Mouse (Mus musculus) liver, embryonic 16.5 days (tissue): ENCODE measurements around the gene Prkab2. TPM values are rescaled to one million over a fixed set of nuclear protein-coding genes. Genes with fewer than 3 reads are reported as not detected.

Experiments used
- ATAC-seq: fragments of 200-750 bp; cut with Nextera tagmentation; 2 replicates; pipeline ENCODE4 v1.8.0; 2017; ENCODE audit warnings: low read depth, mild to moderate bottlenecking, moderate number of reproducible peaks, moderate library complexity
- H3K27ac ChIP-seq: fragments of 300-500 bp; sonication (generic); 2 replicates; pipeline ENCODE4 v1.5.1; 2014; ENCODE audit warnings: mild to moderate bottlenecking, low read length
- H3K27me3 ChIP-seq: fragments of 300-500 bp; sonication (generic); 2 replicates; pipeline ENCODE4 v1.6.1; 2014; ENCODE audit warnings: low read depth, low read length, mixed read lengths; ENCODE audit not compliant: control insufficient read depth, insufficient read depth
- H3K36me3 ChIP-seq: fragments of 300-500 bp; sonication (generic); 2 replicates; pipeline ENCODE4 v1.6.1; 2014; ENCODE audit warnings: mild to moderate bottlenecking; ENCODE audit not compliant: control insufficient read depth, insufficient read depth
- H3K4me1 ChIP-seq: fragments of 300-500 bp; sonication (generic); 2 replicates; pipeline ENCODE4 v1.6.1; 2014; ENCODE audit warnings: low read depth, low read length, mixed read lengths; ENCODE audit not compliant: control insufficient read depth
- H3K4me2 ChIP-seq: fragments of 300-500 bp; sonication (generic); 2 replicates; pipeline ENCODE4 v1.6.1; 2014; ENCODE audit warnings: low read depth, low read length, mixed read lengths
- H3K4me3 ChIP-seq: fragments of 300-500 bp; sonication (generic); 2 replicates; pipeline ENCODE4 v1.5.1; 2014; ENCODE audit warnings: low read depth, mild to moderate bottlenecking, low read length
- H3K9ac ChIP-seq: fragments of 300-500 bp; sonication (generic); 2 replicates; pipeline ENCODE4 v1.6.1; 2014; ENCODE audit warnings: low read depth, low read length
- H3K9me3 ChIP-seq: fragments of 300-500 bp; sonication (generic); replicated peaks from 2 replicates; pipeline ENCODE4 v1.6.1; 2016; ENCODE audit warnings: low read length; ENCODE audit not compliant: control insufficient read depth
- WGBS: fragments of 180-500 bp; shearing (Covaris S2); extraction: QIAGEN DNeasy Blood & Tissue Kit; methylation state at CpG from one replicate; pipeline ENCODE4 v1.1.7; 2014; ENCODE audit not compliant: insufficient replicate concordance; 5-methylcytosine and 5-hydroxymethylcytosine counted together
- polyA plus RNA-seq: library from polyadenylated mRNA; unstranded; fragments of >200 nt; fragmentation: Nextera tagmentation; extraction: Ambion mirVana; gene quantifications from 2 replicates; pipeline ENCODE4 v1.2.1, GENCODE M21; 2015

Gene Prkab2
- polyA plus RNA-seq, 1 experiment from 2014 or later = 1.5 TPM

- no peaks in the 10 kb centered on the region for H3K9me3 ChIP-seq
- 63% methylated on average over 6 of the region's 6 CpGs for WGBS
- no peak overlapping the region for H3K27ac ChIP-seq
- H3K4me3 ChIP-seq = no peak overlapping the region
- no peak for ATAC-seq
- H3K9ac ChIP-seq = no peak overlapping the region
- H3K27me3 ChIP-seq = no peaks in the 10 kb centered on the region
- no peaks in the 10 kb centered on the region for H3K4me1 ChIP-seq
- H3K36me3 ChIP-seq = no peaks in the 10 kb centered on the region
- no peak overlapping the region for H3K4me2 ChIP-seq
Measured at GRCm38 (mm10) chr3:97693806-97694205, 35.8 kb downstream of the Prkab2 start.

- 62% methylated on average over 9 of the region's 9 CpGs for WGBS
Measured at GRCm38 (mm10) chr3:97696866-97697265, 38.9 kb downstream of the Prkab2 start.

GRCm38 (mm10) chr3:97697291-97697690 is 39.3 kb downstream of the Prkab2 start:
- no peak overlapping the region for H3K4me3 ChIP-seq
- no peak for ATAC-seq
- H3K9me3 ChIP-seq = no peaks in the 10 kb centered on the region
- H3K36me3 ChIP-seq = no peaks in the 10 kb centered on the region
- no peak overlapping the region for H3K9ac ChIP-seq
- no peak overlapping the region for H3K27ac ChIP-seq
- no peak overlapping the region for H3K4me2 ChIP-seq
- WGBS = 61% methylated on average over 9 of the region's 9 CpGs
- H3K27me3 ChIP-seq = no peaks in the 10 kb centered on the region
- H3K4me1 ChIP-seq = no peaks in the 10 kb centered on the region

More at GRCm38 (mm10) chr3:97696866-97697265, 38.9 kb downstream of the Prkab2 start:
- Histone ChIP-seq H3K36me3 (no peaks in the 10 kb centered on the region), H3K4me3 (no peak overlapping the region), H3K4me2 (no peak overlapping the region), H3K4me1 (no peaks in the 10 kb centered on the region), H3K27ac (no peak overlapping the region), H3K27me3 (no peaks in the 10 kb centered on the region), H3K9ac (no peak overlapping the region), H3K9me3 (no peaks in the 10 kb centered on the region)
- no peak for ATAC-seq

- H3K27me3 ChIP-seq = no peaks in the 10 kb centered on the region
- no peak overlapping the region for H3K27ac ChIP-seq
- no peaks in the 10 kb centered on the region for H3K36me3 ChIP-seq
- ATAC-seq = no peak
- H3K4me1 ChIP-seq = no peaks in the 10 kb centered on the region
- no peak overlapping the region for H3K4me3 ChIP-seq
- no peak overlapping the region for H3K4me2 ChIP-seq
- no peak overlapping the region for H3K9ac ChIP-seq
- 51% methylated on average over 3 of the region's 3 CpGs for WGBS
- no peaks in the 10 kb centered on the region for H3K9me3 ChIP-seq
Measured at GRCm38 (mm10) chr3:97699061-97699460, 41.1 kb downstream of the Prkab2 start.

GRCm38 (mm10) chr3:97701198-97701597 is 43.2 kb downstream of the Prkab2 start:
- no peak for ATAC-seq
- H3K27me3 ChIP-seq = no peaks in the 10 kb centered on the region
- H3K4me3 ChIP-seq = no peak overlapping the region
- no peak overlapping the region for H3K9ac ChIP-seq
- H3K4me1 ChIP-seq = no peaks in the 10 kb centered on the region
- WGBS = 25% methylated on average over 3 of the region's 3 CpGs
- no peak overlapping the region for H3K4me2 ChIP-seq
- H3K27ac ChIP-seq = no peak overlapping the region
- no peaks in the 10 kb centered on the region for H3K36me3 ChIP-seq
- H3K9me3 ChIP-seq = no peaks in the 10 kb centered on the region

- H3K27me3 ChIP-seq = no peaks in the 10 kb centered on the region
- no peak for ATAC-seq
- WGBS = 70% methylated on average over 11 of the region's 11 CpGs
- H3K27ac ChIP-seq = no peak overlapping the region
- H3K4me3 ChIP-seq = no peak overlapping the region
- H3K9me3 ChIP-seq = no peaks in the 10 kb centered on the region
- H3K4me2 ChIP-seq = no peak overlapping the region
- H3K9ac ChIP-seq = no peak overlapping the region
- no peaks in the 10 kb centered on the region for H3K36me3 ChIP-seq
- H3K4me1 ChIP-seq = no peaks in the 10 kb centered on the region
Measured at GRCm38 (mm10) chr3:97702448-97703080, 44.6 kb downstream of the Prkab2 start.

GRCm38 (mm10) chr3:97705508-97705907 is 47.5 kb downstream of the Prkab2 start:
- no peak for ATAC-seq
- Histone ChIP-seq H3K27ac (no peak overlapping the region), H3K4me1 (no peaks in the 10 kb centered on the region), H3K4me2 (no peak overlapping the region), H3K36me3 (no peaks in the 10 kb centered on the region), H3K9ac (no peak overlapping the region), H3K27me3 (no peaks in the 10 kb centered on the region), H3K4me3 (no peak overlapping the region), H3K9me3 (no peaks in the 10 kb centered on the region)
- WGBS = 47% methylated on average over 3 of the region's 3 CpGs

- Histone ChIP-seq H3K4me1 (no peaks in the 10 kb centered on the region), H3K9me3 (no peaks in the 10 kb centered on the region), H3K27me3 (no peaks in the 10 kb centered on the region), H3K9ac (no peak overlapping the region), H3K36me3 (no peaks in the 10 kb centered on the region), H3K4me2 (no peak overlapping the region), H3K4me3 (no peak overlapping the region), H3K27ac (no peak overlapping the region)
- WGBS = 68% methylated on average over 4 of the region's 4 CpGs
- ATAC-seq = no peak
Measured at GRCm38 (mm10) chr3:97706561-97706960, 48.6 kb downstream of the Prkab2 start.

- ATAC-seq = no peak
- H3K9ac ChIP-seq = no peak overlapping the region
- no peak overlapping the region for H3K4me3 ChIP-seq
- H3K36me3 ChIP-seq = no peaks in the 10 kb centered on the region
- H3K27me3 ChIP-seq = no peaks in the 10 kb centered on the region
- no peak overlapping the region for H3K4me2 ChIP-seq
- WGBS = 71% methylated on average over 11 of the region's 11 CpGs
- H3K27ac ChIP-seq = no peak overlapping the region
- no peaks in the 10 kb centered on the region for H3K4me1 ChIP-seq
- no peaks in the 10 kb centered on the region for H3K9me3 ChIP-seq
Measured at GRCm38 (mm10) chr3:97710134-97710533, 52.1 kb downstream of the Prkab2 start.
